Mouse (Mus musculus) CH12.LX (cell line): Measurements from ENCODE around the gene Tmem50a.

ENCODE experiments used
- CTCF ChIP-seq, 2 experiments: IDR thresholded peaks in 1 of 2; conservative IDR thresholded peaks in 1 of 2; 2 replicates each; pipeline ENCODE4 v1.5.1; 2011 to 2012; ENCODE audit warnings: low read depth in 2 of 2, low read length in 2 of 2, improper control_type of control experiment in 1 of 2, inconsistent platforms in 1 of 2, mild to moderate bottlenecking in 1 of 2, moderate library complexity in 1 of 2
- E2F4 ChIP-seq: IDR thresholded peaks from 2 replicates; pipeline ENCODE4 v1.6.1; 2011; ENCODE audit warnings: low read depth, low read length, improper control_type of control experiment; ENCODE audit not compliant: insufficient replicate concordance
- POLR2A ChIP-seq: IDR thresholded peaks from 2 replicates; pipeline ENCODE4 v1.6.1; 2011; ENCODE audit warnings: low read depth, mild to moderate bottlenecking, improper control_type of control experiment, low read length
- RAD21 ChIP-seq: IDR thresholded peaks from 2 replicates; pipeline ENCODE4 v1.6.1; 2011; ENCODE audit warnings: low read depth, mild to moderate bottlenecking, low read length, improper control_type of control experiment, moderate library complexity
- USF1 ChIP-seq: IDR thresholded peaks from 2 replicates; pipeline ENCODE4 v1.6.1; 2014; ENCODE audit warnings: low read depth, mild to moderate bottlenecking, inconsistent platforms, low read length, improper control_type of control experiment
- USF2 ChIP-seq: conservative IDR thresholded peaks from 2 replicates; pipeline ENCODE4 v1.6.1; 2011; ENCODE audit warnings: low read depth, low read length, improper control_type of control experiment
- ZC3H11A ChIP-seq: IDR thresholded peaks from 2 replicates; pipeline ENCODE4 v1.6.1; 2012; ENCODE audit warnings: low read depth, mild to moderate bottlenecking, inconsistent platforms, low read length, improper control_type of control experiment

GRCm38 (mm10) chr4:134930190-134930589, 15.4 kb upstream of the Tmem50a start:
- TF ChIP-seq ZC3H11A: no peak
- TF ChIP-seq POLR2A: no peak
- TF ChIP-seq RAD21: no peak
- no peak for TF ChIP-seq USF2
- no peak for TF ChIP-seq CTCF (conservative IDR thresholded peaks at IDR 0.05 in 1 of 2, IDR thresholded peaks at IDR 0.05 in 1 of 2; ENCODE audit: low read depth in 2 of 2, low read length in 2 of 2)
- no peak for TF ChIP-seq E2F4
- no peak for TF ChIP-seq USF1
